Mouse (Mus musculus): ENCODE measurements around the gene Creb3l1. TPM values are rescaled to one million over a fixed set of nuclear protein-coding genes. Genes with fewer than 3 reads are reported as not detected.

The Creb3l1 gene
- 31.6 and 34.0 TPM in 2 replicates for polyA plus RNA-seq (2012; rRNA removed)

DNA sequence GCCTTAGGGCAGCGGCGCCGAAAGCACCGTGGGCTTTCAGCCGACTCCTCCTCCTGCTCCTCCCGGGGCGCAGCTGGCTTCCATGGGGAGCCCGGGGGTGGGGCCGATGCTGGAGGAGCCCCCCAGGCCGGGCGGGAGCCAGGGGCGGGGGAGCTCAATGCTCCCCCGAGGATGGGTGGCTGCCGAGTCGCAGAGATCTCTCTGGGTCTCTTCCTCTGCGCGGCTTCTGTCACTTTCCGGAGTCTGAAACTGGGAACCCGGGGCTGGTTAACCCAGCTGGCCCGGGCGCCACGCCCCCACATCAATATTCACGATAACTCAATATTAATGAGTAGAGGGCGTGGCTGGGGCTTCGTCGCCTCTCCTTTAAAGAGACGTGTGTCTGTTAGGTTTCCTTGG, at the start of gene Creb3l1:
Gene Creb3l1, minus strand, starts transcription at position 229 of the 399 bp plus-strand sequence.

DNA sequence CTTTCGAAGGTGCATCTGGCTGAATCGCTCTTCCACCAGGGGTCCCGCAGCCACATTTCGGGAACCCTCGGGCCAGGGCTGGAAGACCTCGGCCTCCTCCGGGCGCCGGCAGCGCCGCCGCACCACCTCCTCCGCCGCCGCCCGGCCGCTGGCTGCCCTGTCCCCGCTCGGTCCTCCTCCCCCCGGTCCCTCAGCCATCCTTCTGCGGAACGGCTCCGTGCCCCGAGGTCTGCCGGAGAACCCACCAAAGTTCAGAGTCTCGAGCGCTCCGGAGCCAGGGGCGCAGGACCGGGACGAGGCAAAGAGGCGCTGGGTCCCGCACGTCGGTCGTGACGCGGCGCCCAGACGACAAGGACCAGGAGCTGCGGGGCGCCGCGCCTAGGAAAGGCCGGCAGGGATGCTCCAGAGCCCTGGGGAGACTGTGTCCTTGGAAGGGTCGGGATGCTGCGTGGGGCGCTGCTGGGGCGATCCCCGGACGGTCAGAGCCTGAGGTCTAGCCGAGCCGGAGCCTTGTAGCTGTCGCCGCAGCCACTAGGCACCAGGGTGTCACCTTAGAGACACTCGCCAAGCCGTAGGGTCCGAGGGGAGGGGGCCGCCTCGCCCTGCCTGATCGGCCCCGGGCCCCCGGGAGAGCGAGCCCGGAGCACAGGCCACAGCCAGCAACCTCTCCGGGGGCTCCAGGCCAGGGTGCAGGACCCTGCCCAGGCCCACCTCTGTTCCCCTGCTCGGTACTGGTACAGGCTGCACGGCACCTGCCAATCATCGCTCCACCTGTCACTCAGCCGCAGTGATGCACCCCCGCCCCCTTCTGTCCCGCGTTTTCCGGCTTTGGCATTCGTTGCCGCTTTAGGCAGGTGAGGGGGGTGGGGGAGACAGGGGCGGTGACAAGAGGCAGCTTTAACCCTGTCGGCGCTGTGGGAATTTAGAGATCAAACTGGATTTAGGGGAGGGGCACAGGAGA, 48.4 kb downstream of the Creb3l1 start, which contains the start of gene Dgkz:
Gene Dgkz, minus strand, starts transcription at position 284 of the 961 bp plus-strand sequence.

DNA sequence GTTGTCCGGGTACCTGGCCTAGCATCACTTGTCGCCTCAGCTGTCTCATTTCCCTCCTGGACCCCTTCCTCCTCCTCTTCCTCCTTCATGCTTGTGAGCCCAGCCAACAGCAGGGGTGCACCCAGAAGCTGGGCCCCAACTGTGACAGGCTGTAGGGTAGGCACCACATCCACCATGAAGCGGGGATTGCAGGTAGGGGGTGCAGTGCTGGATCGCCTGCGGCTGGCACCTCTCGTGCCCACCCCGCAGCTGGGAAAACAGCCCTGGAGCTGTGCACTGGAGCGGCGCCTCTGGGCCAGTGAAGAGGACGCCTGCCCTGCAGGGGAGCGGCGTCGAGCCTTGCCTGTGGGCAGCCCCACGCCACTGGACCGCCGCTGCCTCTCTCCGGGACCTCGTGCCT, 78.8 kb downstream of the Creb3l1 start, which contains the start of gene Gm9821:
Gene Gm9821, plus strand, starts transcription at position 221 of the 400 bp plus-strand sequence.

Other genes with a start within 250 kb of the Creb3l1 start
- gene Chrm4, start 97.3 kb downstream of the Creb3l1 start, polyA plus RNA-seq (2012; rRNA removed), result 0.35 and 0.68 TPM in 2 replicates
- gene Mdk, start 92.2 kb downstream of the Creb3l1 start, polyA plus RNA-seq (2012; rRNA removed), result 1.5 and 3.3 TPM in 2 replicates
- gene Gm9821, start 78.8 kb downstream of the Creb3l1 start, polyA plus RNA-seq (2012; rRNA removed), result not detected in 2 replicates
- 79.4 and 88.3 TPM in 2 replicates for gene Dgkz, start 48.6 kb downstream of the Creb3l1 start, polyA plus RNA-seq (2012; rRNA removed)
- 6.2 and 9.8 TPM in 2 replicates for gene Phf21a, start 68.6 kb upstream of the Creb3l1 start, polyA plus RNA-seq (2012; rRNA removed)